Mouse (Mus musculus) liver, embryonic 14.5 days (tissue): ENCODE results near the gene Cabp2.

Experiments used
- CTCF ChIP-seq: IDR thresholded peaks from 2 replicates; pipeline ENCODE4 v1.5.1; 2016; ENCODE audit warnings: antibody characterized with exemption, low read depth, control low read depth
- EP300 ChIP-seq: IDR thresholded peaks from 2 replicates; pipeline ENCODE4 v1.6.1; 2016; ENCODE audit warnings: antibody characterized with exemption, low read depth

GRCm38 (mm10) chr19:4115816-4116215, 34.4 kb downstream of the Cabp2 start:
- TF ChIP-seq CTCF (no peak), EP300 (no peak)
